Mouse (Mus musculus) small intestine, adult 2 months (tissue): ENCODE results near the gene Cep41.

ENCODE experiments used
- CTCF ChIP-seq: fragments of 200-500 bp; IDR thresholded peaks from 2 replicates; pipeline ENCODE4 v1.5.1; 2012; ENCODE audit warnings: low read depth, mild to moderate bottlenecking, control low read depth, inconsistent platforms, low read length, moderate library complexity, mixed read lengths; ENCODE audit not compliant: insufficient replicate concordance, insufficient read length; ENCODE audit errors: extremely low read depth
- POLR2A ChIP-seq: fragments of 200-500 bp; IDR thresholded peaks from 2 replicates; pipeline ENCODE4 v1.6.1; 2012; ENCODE audit warnings: low read depth, mild to moderate bottlenecking, control low read depth, inconsistent platforms, low read length, moderate library complexity

GRCm38 (mm10) chr6:30735728-30736371 is 42.3 kb upstream of the Cep41 start:
- TF ChIP-seq CTCF (no peak), POLR2A (no peak)
